Mouse (Mus musculus) neural tube, embryonic 14.5 days (tissue): ENCODE results near the gene Kdelc2. TPM values are rescaled to one million over a fixed set of nuclear protein-coding genes. Genes with fewer than 3 reads are reported as not detected.

Experiments
- ATAC-seq: fragments of 200-750 bp; cut with Nextera tagmentation; 2 replicates; pipeline ENCODE4 v1.8.0; 2017; ENCODE audit warnings: low read depth, mild to moderate bottlenecking, moderate TSS enrichment, moderate library complexity
- H3K27ac ChIP-seq: fragments of 300-500 bp; sonication (generic); 2 replicates; pipeline ENCODE4 v1.5.1; 2014; ENCODE audit warnings: low read depth, mild to moderate bottlenecking, control low read depth, low read length, moderate library complexity, mixed read lengths
- H3K27me3 ChIP-seq: fragments of 300-500 bp; sonication (generic); 2 replicates; pipeline ENCODE4 v1.6.1; 2014; ENCODE audit warnings: low read length; ENCODE audit not compliant: control insufficient read depth, insufficient read depth
- H3K36me3 ChIP-seq: fragments of 300-500 bp; sonication (generic); 2 replicates; pipeline ENCODE4 v1.6.1; 2014; ENCODE audit warnings: low read length, mixed read lengths; ENCODE audit not compliant: control insufficient read depth, insufficient read depth
- H3K4me1 ChIP-seq: fragments of 300-500 bp; sonication (generic); 2 replicates; pipeline ENCODE4 v1.6.1; 2014; ENCODE audit warnings: low read length; ENCODE audit not compliant: control insufficient read depth, insufficient read depth
- H3K4me2 ChIP-seq: fragments of 300-500 bp; sonication (generic); 2 replicates; pipeline ENCODE4 v1.6.1; 2014; ENCODE audit warnings: mild to moderate bottlenecking, low read depth, low read length, control low read depth
- H3K4me3 ChIP-seq: fragments of 300-500 bp; sonication (generic); 2 replicates; pipeline ENCODE4 v1.5.1; 2014; ENCODE audit warnings: low read depth, low read length, control low read depth, mixed read lengths
- H3K9ac ChIP-seq: fragments of 300-500 bp; sonication (generic); replicated peaks from 2 replicates; pipeline ENCODE4 v1.6.1; 2014; ENCODE audit warnings: low read depth, mild to moderate bottlenecking, control low read depth, low read length, mixed read lengths
- H3K9me3 ChIP-seq: fragments of 300-500 bp; sonication (generic); 2 replicates; pipeline ENCODE4 v1.6.1; 2016; ENCODE audit warnings: low read length; ENCODE audit not compliant: control insufficient read depth
- WGBS: fragments of 180-500 bp; shearing (Covaris S2); extraction: QIAGEN DNeasy Blood & Tissue Kit; methylation state at CpG from one replicate; pipeline ENCODE4 v1.1.7; 2014; 5-methylcytosine and 5-hydroxymethylcytosine counted together
- polyA plus RNA-seq: library from polyadenylated mRNA; unstranded; fragments of >200 nt; fragmentation: Nextera tagmentation; extraction: Ambion mirVana; gene quantifications from 2 replicates; pipeline ENCODE4 v1.2.1, GENCODE M21; 2014

Gene Kdelc2
- polyA plus RNA-seq, 1 experiment from 2014 or later = 3.8 TPM

- 68% methylated on average over 6 of the region's 6 CpGs for WGBS
- Histone ChIP-seq H3K9me3 (no peaks in the 10 kb centered on the region), H3K27me3 (no peaks in the 10 kb centered on the region), H3K36me3 (no peaks in the 10 kb centered on the region), H3K4me2 (no peak overlapping the region), H3K27ac (no peak overlapping the region), H3K4me3 (no peak overlapping the region), H3K4me1 (no peaks in the 10 kb centered on the region), H3K9ac (no peak overlapping the region)
- ATAC-seq = no peak
Measured at GRCm38 (mm10) chr9:53346402-53346801, 37.4 kb upstream of the Kdelc2 start.

- H3K4me2 ChIP-seq = no peak overlapping the region
- ATAC-seq = no peak
- H3K36me3 ChIP-seq = no peaks in the 10 kb centered on the region
- H3K27ac ChIP-seq = no peak overlapping the region
- H3K27me3 ChIP-seq = no peaks in the 10 kb centered on the region
- H3K9me3 ChIP-seq = no peaks in the 10 kb centered on the region
- H3K9ac ChIP-seq = no peak overlapping the region
- no peaks in the 10 kb centered on the region for H3K4me1 ChIP-seq
- WGBS = 67% methylated on average over 1 of the region's 1 CpGs
- H3K4me3 ChIP-seq = no peak overlapping the region
Measured at GRCm38 (mm10) chr9:53349211-53349610, 34.6 kb upstream of the Kdelc2 start.

GRCm38 (mm10) chr9:53350331-53350730 lies 33.5 kb upstream of the Kdelc2 start:
- WGBS = 86% methylated on average over 2 of the region's 2 CpGs
- Histone ChIP-seq H3K4me3 (no peak overlapping the region), H3K27me3 (no peaks in the 10 kb centered on the region), H3K9ac (no peak overlapping the region), H3K27ac (no peak overlapping the region), H3K9me3 (no peaks in the 10 kb centered on the region), H3K4me2 (no peak overlapping the region), H3K36me3 (no peaks in the 10 kb centered on the region), H3K4me1 (no peaks in the 10 kb centered on the region)
- ATAC-seq = no peak

- H3K9me3 ChIP-seq = no peaks in the 10 kb centered on the region
- no peak for ATAC-seq
- no peaks in the 10 kb centered on the region for H3K27me3 ChIP-seq
- no peak overlapping the region for H3K9ac ChIP-seq
- no peak overlapping the region for H3K4me3 ChIP-seq
- WGBS = 93% methylated on average over 6 of the region's 6 CpGs
- H3K4me1 ChIP-seq = no peaks in the 10 kb centered on the region
- no peak overlapping the region for H3K4me2 ChIP-seq
- no peaks in the 10 kb centered on the region for H3K36me3 ChIP-seq
- H3K27ac ChIP-seq = no peak overlapping the region
Measured at GRCm38 (mm10) chr9:53351899-53352298, 31.9 kb upstream of the Kdelc2 start.

GRCm38 (mm10) chr9:53353161-53353560 lies 30.7 kb upstream of the Kdelc2 start:
- no peak overlapping the region for H3K4me2 ChIP-seq
- no peak overlapping the region for H3K27ac ChIP-seq
- no peaks in the 10 kb centered on the region for H3K4me1 ChIP-seq
- 93% methylated on average over 5 of the region's 5 CpGs for WGBS
- H3K4me3 ChIP-seq = no peak overlapping the region
- no peak for ATAC-seq
- no peaks in the 10 kb centered on the region for H3K27me3 ChIP-seq
- no peaks in the 10 kb centered on the region for H3K9me3 ChIP-seq
- no peak overlapping the region for H3K9ac ChIP-seq
- H3K36me3 ChIP-seq = no peaks in the 10 kb centered on the region

GRCm38 (mm10) chr9:53356219-53357155 lies 27.3 kb upstream of the Kdelc2 start:
- Histone ChIP-seq H3K27ac (no peak overlapping the region), H3K36me3 (no peaks in the 10 kb centered on the region), H3K4me2 (no peak overlapping the region), H3K9ac (no peak overlapping the region), H3K4me3 (no peak overlapping the region), H3K4me1 (no peaks in the 10 kb centered on the region), H3K9me3 (no peaks in the 10 kb centered on the region), H3K27me3 (no peaks in the 10 kb centered on the region)
- WGBS = 70% methylated on average over 14 of the region's 14 CpGs
- no peak for ATAC-seq

GRCm38 (mm10) chr9:53371339-53371738 lies 12.5 kb upstream of the Kdelc2 start:
- 83% methylated on average over 3 of the region's 3 CpGs for WGBS
- no peak overlapping the region for H3K27ac ChIP-seq
- H3K9me3 ChIP-seq = no peaks in the 10 kb centered on the region
- no peaks in the 10 kb centered on the region for H3K36me3 ChIP-seq
- no peak overlapping the region for H3K9ac ChIP-seq
- no peak for ATAC-seq
- no peaks in the 10 kb centered on the region for H3K27me3 ChIP-seq
- H3K4me3 ChIP-seq = no peak overlapping the region
- H3K4me1 ChIP-seq = no peaks in the 10 kb centered on the region
- H3K4me2 ChIP-seq = no peak overlapping the region

GRCm38 (mm10) chr9:53375907-53376306 lies 7.9 kb upstream of the Kdelc2 start:
- H3K4me2 ChIP-seq = no peak overlapping the region
- H3K27ac ChIP-seq = no peak overlapping the region
- no peaks in the 10 kb centered on the region for H3K4me1 ChIP-seq
- no peak for ATAC-seq
- H3K36me3 ChIP-seq = no peaks in the 10 kb centered on the region
- no peaks in the 10 kb centered on the region for H3K9me3 ChIP-seq
- no peak overlapping the region for H3K9ac ChIP-seq
- 73% methylated on average over 4 of the region's 4 CpGs for WGBS
- no peaks in the 10 kb centered on the region for H3K27me3 ChIP-seq
- no peak overlapping the region for H3K4me3 ChIP-seq

- no peaks in the 10 kb centered on the region for H3K36me3 ChIP-seq
- 87% methylated on average over 13 of the region's 13 CpGs for WGBS
- no peak overlapping the region for H3K9ac ChIP-seq
- no peak overlapping the region for H3K4me2 ChIP-seq
- H3K27ac ChIP-seq = no peak overlapping the region
- H3K27me3 ChIP-seq = no peaks in the 10 kb centered on the region
- H3K4me1 ChIP-seq = no peaks in the 10 kb centered on the region
- no peak for ATAC-seq
- no peak overlapping the region for H3K4me3 ChIP-seq
- H3K9me3 ChIP-seq = no peaks in the 10 kb centered on the region
Measured at GRCm38 (mm10) chr9:53376820-53377219, 7.0 kb upstream of the Kdelc2 start.
